Mouse (Mus musculus): ENCODE data around the gene Hdac7. TPM values are rescaled to one million over a fixed set of nuclear protein-coding genes. Genes with fewer than 3 reads are reported as not detected.

Gene Hdac7
- polyA plus RNA-seq, 1 experiment from 2014 or later: 32.1 TPM

GRCm38 (mm10) chr15:97800853-97801252 lies 43.4 kb downstream of the Hdac7 start:
- H3K4me3 ChIP-seq: no peak overlapping the region
- WGBS: 89% methylated on average over 13 of the region's 13 CpGs
- no peaks in the 10 kb centered on the region for H3K27me3 ChIP-seq (ENCODE audit: low read depth, poor library complexity, severe bottlenecking)
- H3K9me3 ChIP-seq (replicated peaks): no peaks in the 10 kb centered on the region
- H3K4me1 ChIP-seq: peaks cover 16% of the 10 kb centered on the region
- no peak for DNase-seq (ENCODE audit: low spot score)
- peak overlapping the region; percentile 53 for H3K27ac ChIP-seq
- peaks cover 88% of the 10 kb centered on the region for H3K36me3 ChIP-seq

GRCm38 (mm10) chr15:97799446-97799845 lies 44.9 kb downstream of the Hdac7 start:
- peaks cover 91% of the 10 kb centered on the region for H3K36me3 ChIP-seq
- 90% methylated on average over 11 of the region's 11 CpGs for WGBS
- DNase-seq (ENCODE audit: low spot score): no peak
- H3K4me1 ChIP-seq: peaks cover 16% of the 10 kb centered on the region
- H3K4me3 ChIP-seq: no peak overlapping the region
- no peak overlapping the region for H3K27ac ChIP-seq
- H3K9me3 ChIP-seq (replicated peaks): no peaks in the 10 kb centered on the region
- no peaks in the 10 kb centered on the region for H3K27me3 ChIP-seq (ENCODE audit: low read depth, poor library complexity, severe bottlenecking)

GRCm38 (mm10) chr15:97798134-97798533 lies 46.2 kb downstream of the Hdac7 start:
- peaks cover 100% of the 10 kb centered on the region for H3K36me3 ChIP-seq
- no peak for DNase-seq (ENCODE audit: low spot score)
- no peaks in the 10 kb centered on the region for H3K27me3 ChIP-seq (ENCODE audit: low read depth, poor library complexity, severe bottlenecking)
- no peak overlapping the region for H3K4me3 ChIP-seq
- peaks cover 16% of the 10 kb centered on the region for H3K4me1 ChIP-seq
- 89% methylated on average over 17 of the region's 17 CpGs for WGBS
- H3K27ac ChIP-seq: no peak overlapping the region
- no peaks in the 10 kb centered on the region for H3K9me3 ChIP-seq (replicated peaks)

- no peak for DNase-seq (ENCODE audit: low spot score)
- Histone ChIP-seq H3K4me3 (no peak overlapping the region), H3K27me3 (ENCODE audit: low read depth, poor library complexity, severe bottlenecking) (no peaks in the 10 kb centered on the region), H3K36me3 (peaks cover 99% of the 10 kb centered on the region), H3K27ac (no peak overlapping the region), H3K4me1 (peaks cover 4% of the 10 kb centered on the region; the same call in 1 of the 2 replicates), H3K9me3 (replicated peaks) (no peaks in the 10 kb centered on the region)
- WGBS: 95% methylated on average over 17 of the region's 17 CpGs
Observed at GRCm38 (mm10) chr15:97796674-97797310, 47.5 kb downstream of the Hdac7 start.

- peaks cover 97% of the 10 kb centered on the region for H3K36me3 ChIP-seq
- no peaks in the 10 kb centered on the region for H3K9me3 ChIP-seq (replicated peaks)
- no peaks in the 10 kb centered on the region for H3K27me3 ChIP-seq (ENCODE audit: low read depth, poor library complexity, severe bottlenecking)
- H3K4me3 ChIP-seq: no peak overlapping the region
- WGBS: 94% methylated on average over 10 of the region's 10 CpGs
- peaks cover under 1% of the 10 kb centered on the region; the same call in 1 of the 2 replicates for H3K4me1 ChIP-seq
- no peak for DNase-seq (ENCODE audit: low spot score)
- no peak overlapping the region for H3K27ac ChIP-seq
Observed at GRCm38 (mm10) chr15:97795559-97796235, 48.6 kb downstream of the Hdac7 start.

- 74% methylated on average over 5 of the region's 5 CpGs for WGBS
- H3K4me3 ChIP-seq: no peak overlapping the region
- DNase-seq (ENCODE audit: low spot score): no peak
- H3K27ac ChIP-seq: no peak overlapping the region
- peaks cover 89% of the 10 kb centered on the region for H3K36me3 ChIP-seq
- no peaks in the 10 kb centered on the region for H3K4me1 ChIP-seq
- H3K27me3 ChIP-seq (ENCODE audit: low read depth, poor library complexity, severe bottlenecking): no peaks in the 10 kb centered on the region
- no peaks in the 10 kb centered on the region for H3K9me3 ChIP-seq (replicated peaks)
Observed at GRCm38 (mm10) chr15:97794268-97794667, 50.0 kb downstream of the Hdac7 start.

GRCm38 (mm10) chr15:97793386-97794153 lies 50.7 kb downstream of the Hdac7 start:
- no peaks in the 10 kb centered on the region for H3K9me3 ChIP-seq (replicated peaks)
- H3K27ac ChIP-seq: no peak overlapping the region
- 93% methylated on average over 18 of the region's 18 CpGs for WGBS
- peaks cover 4% of the 10 kb centered on the region for H3K4me1 ChIP-seq
- H3K4me3 ChIP-seq: no peak overlapping the region
- H3K36me3 ChIP-seq: peaks cover 82% of the 10 kb centered on the region
- H3K27me3 ChIP-seq (ENCODE audit: low read depth, poor library complexity, severe bottlenecking): no peaks in the 10 kb centered on the region
- no peak for DNase-seq (ENCODE audit: low spot score)

GRCm38 (mm10) chr15:97791126-97791700 lies 53.1 kb downstream of the Hdac7 start:
- Histone ChIP-seq H3K9me3 (replicated peaks) (no peaks in the 10 kb centered on the region), H3K4me1 (peaks cover 12% of the 10 kb centered on the region), H3K27me3 (ENCODE audit: low read depth, poor library complexity, severe bottlenecking) (no peaks in the 10 kb centered on the region), H3K36me3 (peaks cover 58% of the 10 kb centered on the region), H3K4me3 (no peak overlapping the region), H3K27ac (no peak overlapping the region)
- no peak for DNase-seq (ENCODE audit: low spot score)
- 92% methylated on average over 11 of the region's 11 CpGs for WGBS

GRCm38 (mm10) chr15:97789761-97790505 lies 54.4 kb downstream of the Hdac7 start:
- H3K9me3 ChIP-seq (replicated peaks): no peaks in the 10 kb centered on the region
- peaks cover 13% of the 10 kb centered on the region for H3K4me1 ChIP-seq
- DNase-seq (ENCODE audit: low spot score): peak; percentile 73
- peaks cover 45% of the 10 kb centered on the region for H3K36me3 ChIP-seq
- H3K27me3 ChIP-seq (ENCODE audit: low read depth, poor library complexity, severe bottlenecking): peaks cover 13% of the 10 kb centered on the region
- 58% methylated on average over 20 of the region's 20 CpGs for WGBS
- no peak overlapping the region for H3K4me3 ChIP-seq
- H3K27ac ChIP-seq: no peak overlapping the region

- Histone ChIP-seq H3K4me3 (no peak overlapping the region), H3K36me3 (peaks cover 34% of the 10 kb centered on the region), H3K27me3 (ENCODE audit: low read depth, poor library complexity, severe bottlenecking) (peaks cover 16% of the 10 kb centered on the region), H3K9me3 (replicated peaks) (no peaks in the 10 kb centered on the region), H3K27ac (no peak overlapping the region), H3K4me1 (peaks cover 23% of the 10 kb centered on the region)
- 73% methylated on average over 6 of the region's 6 CpGs for WGBS
- DNase-seq (ENCODE audit: low spot score): no peak
Observed at GRCm38 (mm10) chr15:97788821-97789220, 55.5 kb downstream of the Hdac7 start.

GRCm38 (mm10) chr15:97787799-97788667 lies 56.3 kb downstream of the Hdac7 start:
- Histone ChIP-seq H3K4me3 (no peak overlapping the region), H3K4me1 (peaks cover 25% of the 10 kb centered on the region), H3K27ac (0 out of 2 replicates have a peak overlapping the region, but pooled peaks have one; percentile 17), H3K27me3 (ENCODE audit: low read depth, poor library complexity, severe bottlenecking) (peaks cover 16% of the 10 kb centered on the region), H3K9me3 (replicated peaks) (no peaks in the 10 kb centered on the region), H3K36me3 (peaks cover 26% of the 10 kb centered on the region)
- WGBS: 80% methylated on average over 19 of the region's 19 CpGs
- no peak for DNase-seq (ENCODE audit: low spot score)
